Mouse (Mus musculus): ENCODE measurements at regions not wholly inside any gene's neighbourhood (a gene's known extent, or its start where the extent isn't known, plus 50 kb on each side); places are given as distances from the start of the nearest gene placed in this dataset.

GRCm38 (mm10) chr7:145105831-145106493, 102.0 kb downstream of the 1810010D01Rik start:
- TF ChIP-seq CTCF (IDR thresholded peaks at IDR 0.05; ENCODE audit: insufficient read depth, low read depth, low read length): no peak
- no peak for TF ChIP-seq POLR2A (IDR thresholded peaks at IDR 0.05; ENCODE audit: insufficient read depth, low read depth, low read length)
